Mouse (Mus musculus) heart, embryonic 11.5 days (tissue): Measurements from ENCODE around the gene E030030I06Rik. TPM values are rescaled to one million over a fixed set of nuclear protein-coding genes. Genes with fewer than 3 reads are reported as not detected.
"Not testable (repeated sequence)": the region's sequence is repeated elsewhere in the genome, so short reads cannot be mapped to it uniquely, and the experiment has no call there.

Source experiments
- ATAC-seq: fragments of 200-750 bp; cut with Nextera tagmentation; replicated peaks from 2 replicates; pipeline ENCODE4 v1.8.0; 2017; ENCODE audit warnings: moderate library complexity; ENCODE audit not compliant: insufficient number of reproducible peaks, low FRiP score, low TSS enrichment
- H3K27ac ChIP-seq: fragments of 300-500 bp; sonication (generic); 2 replicates; pipeline ENCODE4 v1.5.1; 2014; ENCODE audit warnings: mild to moderate bottlenecking, low read depth, low read length
- H3K27me3 ChIP-seq: fragments of 300-500 bp; sonication (generic); 2 replicates; pipeline ENCODE4 v1.6.1; 2014; ENCODE audit warnings: mild to moderate bottlenecking, low read length, mixed read lengths; ENCODE audit not compliant: control insufficient read depth, insufficient read depth
- H3K36me3 ChIP-seq: fragments of 300-500 bp; sonication (generic); 2 replicates; pipeline ENCODE4 v1.6.1; 2014; ENCODE audit warnings: mild to moderate bottlenecking, low read length, moderate library complexity, mixed read lengths; ENCODE audit not compliant: control insufficient read depth, insufficient read depth
- H3K4me1 ChIP-seq: fragments of 300-500 bp; sonication (generic); 2 replicates; pipeline ENCODE4 v1.6.1; 2014; ENCODE audit warnings: low read length; ENCODE audit not compliant: control insufficient read depth, insufficient read depth
- H3K4me2 ChIP-seq: fragments of 300-500 bp; sonication (generic); 2 replicates; pipeline ENCODE4 v1.6.1; 2014; ENCODE audit warnings: mild to moderate bottlenecking, moderate library complexity
- H3K4me3 ChIP-seq: fragments of 300-500 bp; sonication (generic); 2 replicates; pipeline ENCODE4 v1.5.1; 2014; ENCODE audit warnings: low read depth, low read length
- H3K9ac ChIP-seq: fragments of 300-500 bp; sonication (generic); 2 replicates; pipeline ENCODE4 v1.6.1; 2014; ENCODE audit warnings: mild to moderate bottlenecking, low read depth, low read length, moderate library complexity
- H3K9me3 ChIP-seq: fragments of 300-500 bp; sonication (generic); replicated peaks from 2 replicates; pipeline ENCODE4 v1.6.1; 2016; ENCODE audit warnings: low read length; ENCODE audit not compliant: control insufficient read depth
- WGBS: fragments of 180-500 bp; shearing (Covaris S2); extraction: QIAGEN DNeasy Blood & Tissue Kit; methylation state at CpG from one replicate; pipeline ENCODE4 v1.1.7; 2014; ENCODE audit not compliant: insufficient replicate concordance; 5-methylcytosine and 5-hydroxymethylcytosine counted together
- polyA plus RNA-seq: library from polyadenylated mRNA; unstranded; fragments of >200 nt; fragmentation: Nextera tagmentation; extraction: Ambion mirVana; gene quantifications from 2 replicates; pipeline ENCODE4 v1.2.1, GENCODE M21; 2014

Gene E030030I06Rik
- polyA plus RNA-seq, 1 experiment from 2014 or later, result 19.8 TPM

DNA sequence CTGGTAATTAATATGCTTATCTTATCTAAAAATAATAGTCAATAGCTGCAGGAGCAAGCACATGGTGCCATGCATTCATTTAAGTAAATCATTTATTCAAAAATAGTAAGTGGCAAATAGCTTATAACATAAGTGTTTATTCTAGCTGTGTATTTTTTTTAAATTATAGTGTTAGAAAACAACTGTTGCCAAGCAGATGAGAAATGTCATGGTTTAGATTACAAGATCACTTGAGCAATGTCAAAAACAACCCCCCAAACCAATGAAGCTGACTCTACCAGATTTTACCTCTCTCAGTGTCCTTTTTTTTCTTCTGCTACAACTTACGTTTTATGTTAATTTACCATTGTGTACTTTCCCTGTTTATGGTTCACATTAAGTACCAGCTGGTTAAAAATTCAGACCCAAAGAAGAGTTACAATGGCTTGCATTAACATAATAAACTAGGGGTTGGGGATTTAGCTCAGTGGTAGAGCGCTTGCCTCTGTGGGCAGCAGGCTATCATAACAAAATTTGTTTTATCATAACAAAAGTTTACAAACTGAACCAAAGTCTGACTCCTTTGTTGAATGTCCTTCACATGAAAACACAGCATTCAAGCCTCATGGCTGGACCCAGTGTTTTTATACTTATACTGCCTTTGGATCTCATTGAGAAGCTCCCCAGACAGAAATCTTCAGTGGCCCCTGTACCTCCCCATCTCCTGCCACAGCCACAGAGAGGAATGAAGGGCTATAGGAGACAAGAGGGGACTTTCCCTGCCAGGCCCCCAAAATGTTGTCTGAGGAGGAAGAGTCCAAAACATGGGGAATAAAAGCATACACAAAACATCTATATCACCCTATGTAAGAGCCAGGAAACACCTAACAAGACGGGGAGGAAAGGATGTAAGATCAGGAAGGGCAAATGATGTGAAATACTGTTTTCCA is 6.1 kb upstream of the E030030I06Rik start:
- ATAC-seq, result no peak
- Histone ChIP-seq H3K4me2 (no peak overlapping the region), H3K4me3 (no peak overlapping the region), H3K27ac (no peak overlapping the region), H3K36me3 (no peaks in the 10 kb centered on the region), H3K9ac (no peak overlapping the region), H3K27me3 (peaks cover 58% of the 10 kb centered on the region), H3K9me3 (no peaks in the 10 kb centered on the region), H3K4me1 (peaks cover 4% of the 10 kb centered on the region)
- WGBS, result 10% methylated on average over 3 of the region's 3 CpGs

DNA sequence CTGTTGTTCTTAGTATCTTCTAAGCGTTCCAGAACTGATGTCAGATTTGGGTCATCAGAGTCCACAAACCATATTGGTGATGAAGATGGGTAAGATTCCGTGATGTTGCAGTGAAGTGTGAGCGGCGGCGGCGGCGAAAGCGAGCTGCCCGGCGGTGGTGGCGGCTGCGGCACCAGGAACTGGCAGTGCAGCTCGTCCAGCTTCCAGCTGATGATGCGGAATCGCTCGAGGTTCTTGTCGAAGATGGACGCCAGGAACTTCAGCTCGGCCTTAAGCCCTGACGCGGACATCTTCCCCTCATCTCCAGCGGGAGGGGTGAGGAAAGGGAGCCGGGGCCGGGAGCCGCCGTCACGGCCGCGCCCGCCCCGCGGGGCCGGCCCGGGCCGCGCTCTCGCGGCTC is 5.1 kb upstream of the E030030I06Rik start:
- not testable (repeated sequence) for ATAC-seq, H3K9me3 ChIP-seq, H3K27ac ChIP-seq, H3K9ac ChIP-seq, H3K36me3 ChIP-seq, H3K4me1 ChIP-seq
- Histone ChIP-seq H3K4me2 (peak overlapping the region; percentile 63), H3K27me3 (peaks cover 60% of the 10 kb centered on the region), H3K4me3 (peak overlapping the region; percentile 39)
- under 1% methylated on average over 38 of the region's 38 CpGs for WGBS

DNA sequence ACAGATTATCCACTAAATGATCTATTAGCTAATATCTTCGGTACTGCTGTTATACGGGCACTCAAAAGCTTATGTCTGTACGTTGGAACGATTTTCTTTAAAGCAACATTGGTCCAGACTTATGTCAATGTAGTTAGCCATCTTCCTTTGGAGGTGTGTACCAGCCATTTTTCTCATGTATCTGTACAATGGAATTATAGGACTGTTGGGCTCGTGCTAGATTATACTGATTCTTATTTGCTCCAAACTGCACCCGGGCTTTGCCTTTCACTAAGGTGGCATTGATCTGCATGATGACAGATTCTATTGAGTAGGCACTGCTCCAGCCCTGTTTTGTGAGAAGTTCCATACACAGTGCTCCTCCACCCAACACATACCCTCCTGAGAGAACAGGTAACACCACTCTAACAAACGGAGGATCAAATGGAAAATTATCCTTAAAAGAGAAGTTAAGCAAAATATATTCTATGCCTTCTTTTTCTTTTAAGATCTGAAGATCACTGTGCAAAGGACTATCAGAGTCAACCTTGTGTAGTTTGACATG is 4.1 kb upstream of the E030030I06Rik start:
- not testable (repeated sequence) for H3K4me1 ChIP-seq, H3K27ac ChIP-seq, H3K4me3 ChIP-seq, H3K36me3 ChIP-seq, ATAC-seq, H3K4me2 ChIP-seq, H3K9ac ChIP-seq, H3K9me3 ChIP-seq
- 15% methylated on average over 7 of the region's 7 CpGs for WGBS
- H3K27me3 ChIP-seq, result peaks cover 53% of the 10 kb centered on the region

DNA sequence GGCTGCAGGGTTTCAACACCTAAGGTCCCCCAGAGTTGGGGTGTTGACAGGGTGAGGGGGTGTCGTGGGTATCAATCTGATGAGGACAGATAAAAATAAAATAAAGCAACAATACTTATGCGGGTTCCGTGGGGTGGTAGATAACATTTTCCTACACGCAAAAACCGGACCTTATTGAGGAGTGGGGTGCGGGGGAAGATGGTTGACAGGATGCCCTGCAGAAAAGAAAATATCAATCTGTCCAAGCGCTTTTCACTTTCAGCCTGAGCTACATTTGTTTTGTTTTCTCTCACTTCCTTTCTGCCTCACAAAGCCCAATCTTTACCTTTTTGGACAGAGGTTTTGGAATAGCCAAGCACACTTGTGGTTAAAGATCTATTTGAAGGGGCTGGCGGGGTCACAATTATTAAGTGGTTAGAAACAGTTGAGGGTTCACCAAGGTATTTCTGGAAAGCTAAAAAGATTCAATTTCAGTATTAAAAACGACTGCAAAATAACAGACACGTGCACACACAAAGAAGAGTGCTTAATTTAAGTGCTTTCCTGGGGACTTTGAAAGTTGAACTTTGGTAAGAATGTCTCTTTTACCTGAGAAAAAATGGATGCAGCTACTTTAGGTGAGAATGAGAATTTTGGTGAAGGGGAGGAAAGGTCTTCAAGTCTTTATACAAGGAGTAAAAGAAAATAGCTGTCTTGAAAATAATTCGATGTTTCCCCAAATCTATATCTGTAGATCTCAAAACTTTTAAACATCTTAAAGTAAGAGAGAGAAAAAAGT is 3.0 kb upstream of the E030030I06Rik start:
- not testable (repeated sequence) for H3K4me2 ChIP-seq, H3K4me1 ChIP-seq, H3K9me3 ChIP-seq, ATAC-seq, H3K36me3 ChIP-seq, H3K9ac ChIP-seq, H3K27ac ChIP-seq
- Histone ChIP-seq H3K27me3 (peaks cover 48% of the 10 kb centered on the region), H3K4me3 (0 out of 2 replicates have a peak overlapping the region, but pooled peaks have one; percentile 28)
- 4% methylated on average over 11 of the region's 11 CpGs for WGBS

DNA sequence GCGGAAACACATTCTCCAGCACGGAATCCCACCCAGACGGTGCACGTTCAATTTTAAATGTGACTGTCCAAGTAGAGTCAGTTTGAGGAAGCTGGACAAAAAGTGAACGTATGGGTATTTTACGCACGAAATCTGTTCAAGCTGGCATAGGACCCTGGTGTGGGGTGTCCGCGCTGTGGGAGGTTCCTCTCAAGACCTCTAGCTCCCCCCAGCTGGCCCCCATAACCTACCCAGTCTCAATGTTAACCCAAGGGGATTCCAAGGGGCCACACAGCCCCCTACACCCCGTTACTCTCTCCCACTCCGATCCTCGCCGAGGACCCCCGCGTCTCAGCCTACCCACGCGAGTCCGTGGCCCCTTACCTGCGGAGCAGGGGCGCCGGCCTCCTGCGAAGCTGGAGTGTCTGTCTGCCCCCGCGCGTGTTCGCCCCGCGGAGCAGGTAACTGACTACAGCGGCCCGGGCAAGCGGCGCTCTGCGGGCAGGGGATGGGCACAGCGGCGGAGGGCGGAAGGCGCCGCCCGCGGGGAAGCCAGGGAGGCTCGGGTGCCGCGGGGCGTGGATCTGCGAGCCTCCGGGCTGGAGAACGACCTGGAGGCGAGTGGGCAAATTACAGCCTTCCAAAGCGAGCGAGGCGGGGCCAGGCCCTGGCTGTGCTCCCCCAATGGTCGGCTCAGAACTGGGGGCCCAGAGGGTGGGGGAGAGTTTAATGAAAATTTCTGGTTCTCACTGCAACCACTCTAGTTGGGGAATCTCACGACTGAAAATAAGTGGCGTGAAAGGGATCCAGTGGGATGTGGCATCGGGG is 2.2 kb upstream of the E030030I06Rik start:
- not testable (repeated sequence) for H3K4me1 ChIP-seq

GRCm38 (mm10) chr10:22150593-22150992 is 1.5 kb upstream of the E030030I06Rik start:
- Histone ChIP-seq H3K9ac (no peak overlapping the region), H3K4me3 (peak overlapping the region; percentile 71), H3K36me3 (no peaks in the 10 kb centered on the region), H3K27ac (no peak overlapping the region), H3K9me3 (no peaks in the 10 kb centered on the region), H3K27me3 (peaks cover 33% of the 10 kb centered on the region), H3K4me2 (peak overlapping the region; percentile 95), H3K4me1 (peaks cover 6% of the 10 kb centered on the region)
- under 1% methylated on average over 27 of the region's 27 CpGs for WGBS
- no peak for ATAC-seq

More for the DNA sequence above, 2.2 kb upstream of the E030030I06Rik start:
- WGBS, result 1% methylated on average over 52 of the region's 55 CpGs
- not testable (repeated sequence) for ATAC-seq, H3K36me3 ChIP-seq, H3K27ac ChIP-seq, H3K9ac ChIP-seq, H3K9me3 ChIP-seq
- peaks cover 40% of the 10 kb centered on the region for H3K27me3 ChIP-seq
- H3K4me3 ChIP-seq, result peak overlapping the region; percentile 28
- H3K4me2 ChIP-seq, result peak overlapping the region; percentile 95

GRCm38 (mm10) chr10:22149691-22150465 is 808 bp upstream of the E030030I06Rik start:
- Histone ChIP-seq H3K36me3 (no peaks in the 10 kb centered on the region), H3K4me2 (peak overlapping the region; percentile 95), H3K9ac (peak overlapping the region; percentile 74; the same call in 1 of the 2 replicates), H3K4me3 (peak overlapping the region; percentile 71), H3K4me1 (peaks cover 6% of the 10 kb centered on the region), H3K9me3 (no peaks in the 10 kb centered on the region), H3K27me3 (peaks cover 26% of the 10 kb centered on the region), H3K27ac (no peak overlapping the region)
- ATAC-seq, result no peak
- under 1% methylated on average over 50 of the region's 50 CpGs for whole genome bisulfite sequencing
